Mouse (Mus musculus): ENCODE data around the gene Cdk17. TPM values are rescaled to one million over a fixed set of nuclear protein-coding genes. Genes with fewer than 3 reads are reported as not detected.

The Cdk17 gene
- polyA plus RNA-seq, 1 experiment from 2014 or later, result 17.2 TPM

DNA sequence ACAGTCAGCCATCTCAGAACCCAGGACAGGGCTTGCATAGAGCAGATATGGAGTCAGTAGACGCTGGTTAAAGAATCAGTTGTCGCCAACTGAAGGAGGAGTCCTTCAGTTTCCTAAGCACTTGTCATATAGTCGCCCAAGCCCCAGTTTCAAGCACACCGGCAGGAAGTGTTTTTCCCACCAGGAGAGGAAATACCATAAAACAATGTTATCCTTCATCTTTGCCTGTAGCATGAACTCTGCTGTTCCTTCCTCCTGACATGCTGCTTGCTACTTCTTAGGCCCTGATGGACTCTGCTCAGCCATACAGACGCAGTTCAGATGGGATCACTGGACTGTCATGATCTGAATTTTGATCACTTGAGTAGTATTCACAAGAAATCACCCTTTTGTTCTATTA, 124.8 kb downstream of the Cdk17 start:
- Histone ChIP-seq H3K4me1 (peaks cover 71% of the 10 kb centered on the region), H3K9ac (no peak overlapping the region), H3K9me3 (replicated peaks) (no peaks in the 10 kb centered on the region), H3K27me3 (no peaks in the 10 kb centered on the region), H3K4me2 (no peak overlapping the region), H3K27ac (peak overlapping the region; percentile 67), H3K36me3 (peaks cover 35% of the 10 kb centered on the region), H3K4me3 (replicated peaks) (no peak overlapping the region)
- 60% methylated on average over 5 of the region's 5 CpGs for WGBS
- no peak for ATAC-seq (replicated peaks; ENCODE audit: low FRiP score)

DNA sequence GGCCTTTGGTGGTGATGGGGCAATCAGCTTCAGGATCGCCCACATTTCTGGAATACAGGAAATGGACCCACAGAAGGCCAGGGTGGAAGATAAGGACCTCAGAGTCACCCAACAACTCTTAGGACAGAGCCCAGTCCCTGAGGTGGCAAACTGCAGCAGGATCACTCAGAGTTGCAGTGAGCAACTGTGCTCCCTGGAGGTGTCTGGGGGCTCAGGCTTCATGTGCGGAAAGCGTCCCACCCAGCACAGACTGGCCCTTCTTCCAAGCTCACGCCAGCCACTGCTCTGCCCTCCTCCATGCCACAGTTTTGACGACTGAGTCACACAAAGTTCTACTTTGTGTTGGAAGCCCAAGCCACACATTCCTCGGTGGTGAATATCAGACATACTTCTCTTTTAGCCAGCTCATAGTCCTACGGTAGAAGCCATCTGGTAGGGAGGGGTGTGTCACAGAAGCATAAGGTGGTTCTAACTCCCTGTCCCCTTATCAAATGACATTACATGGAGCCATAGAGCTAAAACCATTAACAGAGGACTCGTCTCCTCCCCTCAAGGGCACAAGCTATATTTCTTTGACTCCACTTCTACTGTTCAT, 127.0 kb downstream of the Cdk17 start:
- Histone ChIP-seq H3K4me2 (no peak overlapping the region), H3K4me3 (replicated peaks) (no peak overlapping the region), H3K27me3 (no peaks in the 10 kb centered on the region), H3K4me1 (peaks cover 61% of the 10 kb centered on the region), H3K27ac (no peak overlapping the region; the same call in 1 of the 2 replicates), H3K36me3 (peaks cover 20% of the 10 kb centered on the region), H3K9ac (no peak overlapping the region), H3K9me3 (replicated peaks) (no peaks in the 10 kb centered on the region)
- 86% methylated on average over 8 of the region's 8 CpGs for WGBS
- ATAC-seq (replicated peaks; ENCODE audit: low FRiP score), result no peak

DNA sequence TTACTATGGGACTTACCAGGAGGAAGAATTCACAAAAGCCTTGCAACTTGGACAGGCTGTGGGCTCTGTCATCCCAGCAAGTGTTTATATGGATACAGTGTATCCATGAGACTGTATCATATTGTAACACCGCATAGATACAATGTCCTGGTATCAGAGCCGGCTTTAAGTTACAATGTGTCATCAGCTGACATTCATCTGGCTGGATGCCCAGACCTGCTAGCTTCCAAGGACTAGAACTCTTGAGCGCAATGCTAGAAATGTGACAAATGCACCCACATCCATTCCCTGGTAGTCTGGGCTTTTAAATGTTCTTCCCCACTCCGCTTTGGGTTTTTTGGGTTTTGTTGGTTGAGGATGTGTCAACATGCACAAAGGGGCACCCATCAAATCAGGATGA, 127.7 kb downstream of the Cdk17 start:
- no peak for ATAC-seq (replicated peaks; ENCODE audit: low FRiP score)
- Histone ChIP-seq H3K36me3 (peaks cover 16% of the 10 kb centered on the region), H3K4me1 (peaks cover 55% of the 10 kb centered on the region), H3K4me2 (no peak overlapping the region), H3K9ac (no peak overlapping the region), H3K9me3 (replicated peaks) (no peaks in the 10 kb centered on the region), H3K27me3 (no peaks in the 10 kb centered on the region), H3K27ac (peak overlapping the region; percentile 9; the same call in 1 of the 2 replicates), H3K4me3 (replicated peaks) (no peak overlapping the region)
- whole genome bisulfite sequencing, result 67% methylated on average over 4 of the region's 4 CpGs

DNA sequence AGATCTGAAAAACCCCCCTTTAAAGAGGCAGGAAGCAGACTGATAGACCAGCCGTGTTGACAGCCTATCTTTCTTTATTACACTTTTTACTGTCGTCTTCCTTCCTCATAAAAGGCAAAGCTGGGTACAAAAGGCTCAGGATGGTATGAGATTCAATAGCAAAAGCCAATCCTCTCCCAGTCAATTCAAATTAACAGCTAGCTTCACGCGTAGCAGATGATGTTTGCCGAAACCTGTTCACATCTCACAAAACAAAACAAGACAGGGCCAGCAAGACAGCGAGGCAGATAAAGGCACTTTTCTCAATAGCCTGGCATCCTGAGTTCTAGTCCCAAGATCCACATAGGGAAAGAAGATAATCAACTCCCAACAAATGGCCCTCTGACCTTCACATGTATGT, 128.7 kb downstream of the Cdk17 start:
- 50% methylated on average over 6 of the region's 6 CpGs for WGBS

DNA sequence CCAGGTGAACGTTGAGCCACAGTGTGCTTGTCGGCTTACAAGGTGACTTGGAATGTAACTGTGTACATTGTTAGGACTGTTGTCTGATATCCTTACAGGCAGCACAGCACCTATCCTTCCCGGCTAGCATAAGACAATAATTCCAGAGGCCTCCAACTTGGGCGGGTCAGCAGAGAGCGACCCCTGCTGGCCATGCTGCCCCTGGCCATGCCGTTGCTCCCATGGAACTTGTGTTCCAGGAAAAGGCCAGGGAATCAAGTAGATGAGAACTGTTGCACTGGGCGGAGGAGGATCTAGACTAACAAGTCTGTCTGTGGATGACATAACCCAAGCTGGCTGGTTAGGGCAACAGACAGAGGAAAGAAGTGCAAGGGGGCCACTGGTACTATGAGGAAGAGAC, 130.7 kb downstream of the Cdk17 start:
- no peak overlapping the region for H3K4me3 ChIP-seq (replicated peaks)
- H3K4me1 ChIP-seq, result peaks cover 62% of the 10 kb centered on the region
- no peaks in the 10 kb centered on the region for H3K27me3 ChIP-seq
- no peak overlapping the region for H3K4me2 ChIP-seq
- H3K9me3 ChIP-seq (replicated peaks), result no peaks in the 10 kb centered on the region
- WGBS, result 49% methylated on average over 7 of the region's 7 CpGs
- H3K9ac ChIP-seq, result no peak overlapping the region
- H3K27ac ChIP-seq, result peak overlapping the region; percentile 37; the same call in 1 of the 2 replicates
- no peak for ATAC-seq (replicated peaks; ENCODE audit: low FRiP score)
- H3K36me3 ChIP-seq, result no peaks in the 10 kb centered on the region

More for the DNA sequence above, 128.7 kb downstream of the Cdk17 start:
- no peak for ATAC-seq (replicated peaks; ENCODE audit: low FRiP score)
- no peak overlapping the region for H3K4me3 ChIP-seq (replicated peaks)
- H3K27me3 ChIP-seq, result no peaks in the 10 kb centered on the region
- no peak overlapping the region for H3K4me2 ChIP-seq
- H3K4me1 ChIP-seq, result peaks cover 58% of the 10 kb centered on the region
- no peaks in the 10 kb centered on the region for H3K9me3 ChIP-seq (replicated peaks)
- peaks cover 5% of the 10 kb centered on the region for H3K36me3 ChIP-seq
- H3K27ac ChIP-seq, result no peak overlapping the region
- H3K9ac ChIP-seq, result no peak overlapping the region

DNA sequence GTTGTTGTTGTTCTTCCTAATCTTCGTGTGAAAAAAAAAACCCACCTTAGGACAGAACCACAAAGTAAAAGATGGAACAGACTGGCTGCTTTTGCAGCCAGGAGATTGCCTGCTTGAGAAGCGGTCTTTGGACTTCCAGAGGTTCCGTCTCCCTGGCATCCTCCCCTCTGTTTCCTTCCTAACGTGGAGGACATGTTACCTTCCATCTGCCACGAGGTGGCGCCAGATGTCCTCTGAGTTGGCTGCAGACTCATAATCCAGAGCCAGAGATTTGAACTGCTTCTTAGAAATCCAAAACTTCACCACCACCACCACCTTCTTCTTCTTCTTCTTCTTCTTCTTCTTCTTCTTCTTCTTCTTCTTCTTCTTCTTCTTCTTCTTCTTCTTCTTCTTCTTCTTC, 131.2 kb downstream of the Cdk17 start:
- no peak overlapping the region for H3K4me3 ChIP-seq (replicated peaks)
- H3K4me2 ChIP-seq, result no peak overlapping the region
- peaks cover 62% of the 10 kb centered on the region for H3K4me1 ChIP-seq
- WGBS, result 5% methylated on average over 6 of the region's 6 CpGs
- H3K27ac ChIP-seq, result peak overlapping the region; percentile 37; the same call in 1 of the 2 replicates
- no peaks in the 10 kb centered on the region for H3K9me3 ChIP-seq (replicated peaks)
- ATAC-seq (replicated peaks; ENCODE audit: low FRiP score), result no peak
- H3K27me3 ChIP-seq, result no peaks in the 10 kb centered on the region
- H3K36me3 ChIP-seq, result no peaks in the 10 kb centered on the region
- no peak overlapping the region for H3K9ac ChIP-seq

DNA sequence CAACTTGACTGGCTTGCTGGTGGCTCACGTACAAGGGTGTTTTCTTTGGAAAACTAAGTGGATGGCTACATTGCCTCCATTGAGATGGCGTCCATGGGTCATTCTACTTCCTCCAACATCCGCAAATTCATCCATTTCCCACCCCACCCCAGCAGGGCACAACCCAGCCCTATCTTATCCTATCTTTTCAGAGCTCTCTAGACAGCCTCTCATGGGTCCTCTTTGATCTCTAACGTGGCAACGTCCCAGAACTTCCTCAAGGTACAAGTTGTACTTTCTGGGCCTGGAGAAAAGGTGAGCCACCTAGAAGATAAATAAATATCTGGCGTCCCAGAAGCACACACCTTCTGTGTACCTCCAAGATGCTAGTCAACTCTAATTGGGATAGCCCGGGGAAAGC, 132.9 kb downstream of the Cdk17 start:
- Histone ChIP-seq H3K27ac (peak overlapping the region; percentile 76), H3K4me1 (peaks cover 68% of the 10 kb centered on the region), H3K4me2 (no peak overlapping the region), H3K9ac (no peak overlapping the region), H3K27me3 (no peaks in the 10 kb centered on the region), H3K36me3 (no peaks in the 10 kb centered on the region), H3K9me3 (replicated peaks) (no peaks in the 10 kb centered on the region), H3K4me3 (replicated peaks) (no peak overlapping the region)
- no peak for ATAC-seq (replicated peaks; ENCODE audit: low FRiP score)
- WGBS, result 59% methylated on average over 7 of the region's 7 CpGs

DNA sequence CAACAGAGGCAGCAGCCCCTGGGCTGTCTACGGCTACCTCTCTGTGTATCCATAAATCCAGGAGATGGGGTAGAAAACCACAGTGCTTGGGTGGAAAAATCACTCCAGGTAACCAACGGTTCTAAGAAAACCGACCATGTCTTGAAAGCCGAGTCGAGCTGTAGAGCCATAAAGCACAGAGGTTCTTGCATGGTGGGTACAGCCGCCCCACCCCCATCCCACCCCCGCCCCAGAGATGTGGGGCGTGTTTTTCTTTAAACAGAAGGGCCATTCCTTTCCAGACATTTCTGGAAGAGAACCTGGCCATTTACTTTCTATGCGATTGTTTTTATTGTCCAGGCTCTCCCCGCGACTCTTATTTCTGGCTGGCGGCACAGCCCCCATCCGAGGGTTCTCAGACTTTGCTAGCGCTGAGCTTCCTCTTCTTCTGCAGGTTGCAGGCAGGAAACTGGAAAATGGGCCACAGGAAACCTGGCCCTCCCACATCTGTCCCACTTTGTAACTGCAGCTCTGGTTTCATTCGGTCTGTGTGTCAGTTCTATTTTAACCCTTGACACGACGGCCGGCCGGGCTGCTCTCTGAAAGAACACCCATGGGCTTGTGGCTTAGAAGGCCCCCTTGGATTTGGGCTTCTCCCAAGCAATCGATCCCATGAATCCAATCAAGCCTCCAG, 134.0 kb downstream of the Cdk17 start:
- Histone ChIP-seq H3K4me1 (peaks cover 64% of the 10 kb centered on the region), H3K4me3 (replicated peaks) (peak overlapping the region; percentile 20), H3K27me3 (no peaks in the 10 kb centered on the region), H3K9ac (no peak overlapping the region; the same call in 1 of the 2 replicates), H3K4me2 (peak overlapping the region; percentile 43), H3K9me3 (replicated peaks) (no peaks in the 10 kb centered on the region), H3K27ac (peak overlapping the region; percentile 76), H3K36me3 (no peaks in the 10 kb centered on the region)
- peak; percentile 67 for ATAC-seq (replicated peaks; ENCODE audit: low FRiP score)
- 12% methylated on average over 20 of the region's 20 CpGs for WGBS

DNA sequence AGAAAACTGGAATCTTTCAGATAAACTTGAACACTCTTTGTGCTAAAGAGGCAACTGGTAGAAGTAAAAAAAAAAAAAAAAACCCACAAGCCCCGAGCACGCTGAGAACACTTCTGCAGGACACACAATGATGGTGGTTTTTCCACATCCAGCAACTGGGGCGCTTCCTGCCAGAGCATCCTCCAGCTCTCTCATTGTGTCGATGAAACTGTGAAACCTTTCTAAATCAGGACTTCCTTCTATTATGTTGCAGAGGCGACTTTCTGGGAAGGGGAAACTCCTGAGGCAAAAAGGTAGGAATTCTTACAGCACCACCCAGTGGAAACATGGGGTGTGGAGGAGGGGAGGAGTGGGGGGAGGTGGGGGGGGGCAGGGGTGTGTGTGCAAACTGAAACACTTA, 137.1 kb downstream of the Cdk17 start:
- no peak overlapping the region for H3K9ac ChIP-seq
- no peaks in the 10 kb centered on the region for H3K27me3 ChIP-seq
- 0 out of 2 replicates have a peak overlapping the region, but pooled peaks have one; percentile 8 for H3K4me2 ChIP-seq
- H3K4me3 ChIP-seq (replicated peaks), result no peak overlapping the region
- H3K27ac ChIP-seq, result peak overlapping the region; percentile 76
- no peaks in the 10 kb centered on the region for H3K36me3 ChIP-seq
- H3K4me1 ChIP-seq, result peaks cover 52% of the 10 kb centered on the region
- no peak for ATAC-seq (replicated peaks; ENCODE audit: low FRiP score)
- WGBS, result 46% methylated on average over 5 of the region's 5 CpGs
- no peaks in the 10 kb centered on the region for H3K9me3 ChIP-seq (replicated peaks)

DNA sequence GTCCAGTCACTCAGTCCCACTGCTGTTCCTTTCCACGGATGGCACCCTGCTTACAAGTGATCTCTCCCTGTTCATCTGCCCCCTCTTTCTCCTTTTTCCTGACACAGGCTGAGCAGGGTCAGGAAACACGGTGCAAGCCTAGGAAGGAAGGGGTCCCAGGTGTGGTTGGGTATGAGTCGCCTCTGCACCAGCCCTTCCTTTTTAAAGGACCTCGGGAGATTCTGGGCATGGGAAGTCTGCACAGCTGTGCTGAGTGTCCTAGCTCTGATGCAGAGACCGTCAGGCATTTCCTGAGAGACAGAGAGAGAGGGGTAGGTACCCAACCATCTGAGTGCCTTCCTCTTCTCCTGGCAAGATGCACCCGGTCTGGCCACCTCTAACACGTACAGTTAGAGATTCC, 137.5 kb downstream of the Cdk17 start:
- Histone ChIP-seq H3K9ac (no peak overlapping the region), H3K27ac (peak overlapping the region; percentile 76), H3K27me3 (no peaks in the 10 kb centered on the region), H3K36me3 (no peaks in the 10 kb centered on the region), H3K4me2 (0 out of 2 replicates have a peak overlapping the region, but pooled peaks have one; percentile 8), H3K4me3 (replicated peaks) (no peak overlapping the region), H3K4me1 (peaks cover 55% of the 10 kb centered on the region), H3K9me3 (replicated peaks) (no peaks in the 10 kb centered on the region)
- ATAC-seq (replicated peaks; ENCODE audit: low FRiP score), result 0 out of 2 replicates have a peak, but pooled peaks have one; percentile 22
- 44% methylated on average over 7 of the region's 7 CpGs for WGBS

DNA sequence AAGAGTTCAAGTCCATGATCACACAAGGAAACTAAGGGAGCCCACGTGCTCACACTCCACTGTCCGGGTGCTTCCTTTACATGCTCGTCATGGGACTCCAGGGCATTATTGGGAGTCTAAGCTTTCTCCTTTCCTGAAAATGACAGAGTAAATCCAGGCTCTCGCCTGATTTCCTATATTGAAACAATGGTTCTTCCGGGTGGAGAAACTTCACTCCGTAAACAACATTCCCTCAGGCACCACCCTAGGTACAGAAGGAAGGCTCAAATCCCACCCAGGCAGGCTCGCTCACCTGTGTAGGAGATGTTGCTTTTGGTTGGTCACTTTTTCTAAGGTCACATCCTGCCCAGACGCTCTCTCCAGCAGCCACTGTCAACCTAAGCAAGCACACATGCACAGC, 141.2 kb downstream of the Cdk17 start:
- H3K9ac ChIP-seq, result no peak overlapping the region
- no peaks in the 10 kb centered on the region for H3K36me3 ChIP-seq
- no peaks in the 10 kb centered on the region for H3K27me3 ChIP-seq
- no peak overlapping the region for H3K4me3 ChIP-seq (replicated peaks)
- no peaks in the 10 kb centered on the region for H3K9me3 ChIP-seq (replicated peaks)
- no peak for ATAC-seq (replicated peaks; ENCODE audit: low FRiP score)
- H3K4me2 ChIP-seq, result no peak overlapping the region
- 0 out of 2 replicates have a peak overlapping the region, but pooled peaks have one; percentile 2 for H3K27ac ChIP-seq
- 74% methylated on average over 8 of the region's 8 CpGs for WGBS
- peaks cover 26% of the 10 kb centered on the region for H3K4me1 ChIP-seq

DNA sequence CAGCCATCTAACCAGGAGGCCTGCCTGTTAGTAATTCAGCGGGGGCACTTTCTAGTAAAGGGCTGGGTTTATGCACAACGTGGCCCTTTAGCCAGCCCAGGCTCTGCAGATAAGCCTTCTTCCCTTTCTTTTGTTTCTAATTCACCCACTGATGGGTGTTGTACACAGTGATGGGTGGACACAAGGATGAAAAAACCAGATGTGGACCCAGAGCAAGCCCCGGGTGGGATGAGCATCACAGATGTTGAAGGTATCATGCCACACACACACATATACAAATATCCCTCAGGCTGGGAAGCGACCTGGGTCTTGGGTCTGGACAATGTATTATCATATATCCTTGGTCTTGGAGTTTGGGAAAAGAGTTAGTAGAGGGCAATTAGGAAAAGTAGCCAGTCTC, 142.6 kb downstream of the Cdk17 start:
- 78% methylated on average over 4 of the region's 4 CpGs for WGBS
- peak overlapping the region; percentile 32 for H3K4me2 ChIP-seq
- H3K9me3 ChIP-seq (replicated peaks), result no peaks in the 10 kb centered on the region
- H3K4me3 ChIP-seq (replicated peaks), result no peak overlapping the region
- no peak for ATAC-seq (replicated peaks; ENCODE audit: low FRiP score)
- H3K9ac ChIP-seq, result no peak overlapping the region
- H3K27me3 ChIP-seq, result no peaks in the 10 kb centered on the region
- H3K27ac ChIP-seq, result peak overlapping the region; percentile 24; the same call in 1 of the 2 replicates
- peaks cover 15% of the 10 kb centered on the region for H3K4me1 ChIP-seq
- no peaks in the 10 kb centered on the region for H3K36me3 ChIP-seq
